Mouse (Mus musculus): Measurements from ENCODE around the gene Csta1. TPM values are rescaled to one million over a fixed set of nuclear protein-coding genes. Genes with fewer than 3 reads are reported as not detected.
"Not testable (repeated sequence)": the region's sequence is repeated elsewhere in the genome, so short reads cannot be mapped to it uniquely, and the experiment has no call there.

The Csta1 gene
- polyA plus RNA-seq, 1 experiment from 2014 or later: not detected

DNA sequence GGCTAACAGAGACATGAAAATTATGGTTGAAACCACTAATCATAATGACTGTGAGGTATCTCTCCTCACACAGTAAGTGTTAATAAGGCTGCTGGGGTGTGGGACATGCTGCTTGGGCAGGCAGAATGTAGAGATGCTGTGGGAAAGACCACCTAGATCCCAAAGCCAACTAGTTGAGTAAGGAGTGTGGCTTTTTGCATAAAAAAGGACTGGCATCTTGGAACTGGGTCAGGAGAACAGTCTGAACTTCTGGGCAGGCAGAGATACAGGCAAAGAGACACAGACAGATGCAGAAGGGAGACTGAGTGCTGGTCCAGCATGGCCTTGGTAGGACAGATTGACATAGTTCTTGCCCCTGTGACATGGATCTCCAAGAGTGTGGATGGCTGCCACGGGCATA is 29.5 kb downstream of the Csta1 start:
- no peak for ATAC-seq
- Histone ChIP-seq H3K9ac (ENCODE audit: low read depth, low read length) (no peak overlapping the region), H3K4me2 (ENCODE audit: low read length) (no peak overlapping the region), H3K27me3 (replicated peaks; ENCODE audit: control insufficient read depth, insufficient read depth, low read length) (no peaks in the 10 kb centered on the region), H3K27ac (ENCODE audit: low read depth, low read length) (no peak overlapping the region), H3K36me3 (ENCODE audit: control insufficient read depth, insufficient read depth, low read length) (no peaks in the 10 kb centered on the region), H3K9me3 (ENCODE audit: control insufficient read depth, low read length) (peaks cover 4% of the 10 kb centered on the region), H3K4me1 (ENCODE audit: control insufficient read depth, insufficient read depth, low read depth, low read length) (no peaks in the 10 kb centered on the region), H3K4me3 (ENCODE audit: low read length) (no peak overlapping the region)
- 86% methylated on average over 1 of the region's 1 CpGs for WGBS

DNA sequence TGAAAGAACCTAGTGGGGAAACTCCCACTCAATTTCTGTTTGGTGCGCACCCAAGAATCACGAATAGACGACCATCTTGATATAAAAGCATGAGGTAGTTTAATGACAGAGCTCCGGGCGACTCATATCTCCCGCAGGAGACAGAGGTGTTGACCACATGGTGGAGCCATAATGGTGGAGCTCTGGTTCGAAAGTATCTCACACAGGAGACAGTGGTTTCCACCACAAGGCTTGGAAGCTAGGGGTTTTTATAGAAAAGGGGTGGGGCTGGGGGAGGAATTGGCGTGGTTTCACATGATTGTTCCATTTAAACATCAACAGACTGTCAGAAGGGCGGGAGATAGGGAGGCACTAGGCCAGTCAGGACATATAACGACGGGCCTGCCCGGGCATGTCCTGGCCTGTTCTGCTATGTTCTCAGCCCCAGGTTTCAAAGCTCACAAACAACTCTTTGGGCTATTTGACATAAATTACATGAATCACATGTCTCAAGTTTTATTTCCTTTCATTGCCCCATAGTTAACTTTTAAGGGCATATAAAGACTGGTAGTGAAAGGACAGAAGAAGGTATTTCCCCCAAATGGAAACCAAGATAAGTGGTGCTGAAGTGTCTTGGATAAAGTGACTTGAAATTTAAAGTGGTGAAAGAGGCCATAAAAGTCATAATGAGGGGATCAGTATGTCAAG is 33.1 kb downstream of the Csta1 start:
- not testable (repeated sequence) for H3K4me3 ChIP-seq (ENCODE audit: low read length); H3K9ac ChIP-seq (ENCODE audit: low read depth, low read length)

GRCm38 (mm10) chr16:36094079-36094478 is 37.0 kb downstream of the Csta1 start:
- Histone ChIP-seq H3K9me3 (ENCODE audit: control insufficient read depth, low read length) (no peaks in the 10 kb centered on the region), H3K36me3 (ENCODE audit: control insufficient read depth, insufficient read depth, low read length) (no peaks in the 10 kb centered on the region), H3K27ac (ENCODE audit: low read depth, low read length) (no peak overlapping the region), H3K4me2 (ENCODE audit: low read length) (no peak overlapping the region), H3K27me3 (replicated peaks; ENCODE audit: control insufficient read depth, insufficient read depth, low read length) (no peaks in the 10 kb centered on the region), H3K4me1 (ENCODE audit: control insufficient read depth, insufficient read depth, low read depth, low read length) (no peaks in the 10 kb centered on the region), H3K9ac (ENCODE audit: low read depth, low read length) (no peak overlapping the region), H3K4me3 (ENCODE audit: low read length) (no peak overlapping the region)
- ATAC-seq: no peak
- WGBS: 85% methylated on average over 3 of the region's 3 CpGs

More for the DNA sequence above, 33.1 kb downstream of the Csta1 start:
- not testable (repeated sequence) for H3K9me3 ChIP-seq (ENCODE audit: control insufficient read depth, low read length); H3K27ac ChIP-seq (ENCODE audit: low read depth, low read length); H3K4me1 ChIP-seq (ENCODE audit: control insufficient read depth, insufficient read depth, low read depth, low read length); H3K36me3 ChIP-seq (ENCODE audit: control insufficient read depth, insufficient read depth, low read length); H3K4me2 ChIP-seq (ENCODE audit: low read length); H3K27me3 ChIP-seq (replicated peaks; ENCODE audit: control insufficient read depth, insufficient read depth, low read length); ATAC-seq
- WGBS: 94% methylated on average over 12 of the region's 12 CpGs

DNA sequence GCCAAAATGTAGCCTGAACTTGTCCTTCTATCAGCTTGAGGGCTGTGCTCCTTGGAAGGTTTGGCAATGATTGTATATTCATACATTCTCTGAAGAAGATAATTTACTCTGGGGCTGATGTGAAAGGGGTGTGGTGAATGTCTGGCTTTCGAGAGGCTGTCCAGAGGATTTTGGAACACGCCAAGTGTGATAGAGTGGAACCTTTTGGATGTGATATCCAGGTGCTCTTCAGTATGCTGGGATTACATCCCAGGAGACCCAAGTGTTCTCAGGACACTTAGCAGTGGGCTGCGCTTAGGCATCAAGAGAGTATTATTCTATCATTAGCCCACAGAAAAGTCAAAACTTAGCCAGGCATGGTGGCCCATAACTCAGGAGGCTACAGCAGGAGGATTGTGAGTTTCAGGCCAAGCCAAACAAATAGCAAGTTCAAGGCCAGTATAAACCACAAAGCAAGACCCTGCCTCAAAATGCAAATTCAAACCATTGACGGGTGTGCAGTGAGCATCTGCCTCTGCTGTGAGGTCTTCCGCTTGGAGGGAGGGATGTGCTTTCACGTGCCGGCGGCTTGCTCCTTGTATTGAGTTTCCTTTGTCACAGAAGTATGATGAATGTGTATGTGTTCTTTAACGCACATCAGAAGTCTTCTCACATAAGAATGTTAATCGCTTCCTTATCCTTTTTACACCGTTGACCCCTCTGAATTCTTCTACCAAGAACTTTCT is 40.1 kb downstream of the Csta1 start:
- Histone ChIP-seq H3K4me3 (ENCODE audit: low read length) (no peak overlapping the region), H3K27ac (ENCODE audit: low read depth, low read length) (no peak overlapping the region), H3K4me1 (ENCODE audit: control insufficient read depth, insufficient read depth, low read depth, low read length) (no peaks in the 10 kb centered on the region), H3K36me3 (ENCODE audit: control insufficient read depth, insufficient read depth, low read length) (0 out of 2 replicates have a peak, but pooled peaks cover 5% of the 10 kb centered on the region), H3K9me3 (ENCODE audit: control insufficient read depth, low read length) (no peaks in the 10 kb centered on the region), H3K4me2 (ENCODE audit: low read length) (no peak overlapping the region), H3K27me3 (replicated peaks; ENCODE audit: control insufficient read depth, insufficient read depth, low read length) (no peaks in the 10 kb centered on the region), H3K9ac (ENCODE audit: low read depth, low read length) (no peak overlapping the region)
- WGBS: 83% methylated on average over 11 of the region's 11 CpGs
- ATAC-seq: no peak

DNA sequence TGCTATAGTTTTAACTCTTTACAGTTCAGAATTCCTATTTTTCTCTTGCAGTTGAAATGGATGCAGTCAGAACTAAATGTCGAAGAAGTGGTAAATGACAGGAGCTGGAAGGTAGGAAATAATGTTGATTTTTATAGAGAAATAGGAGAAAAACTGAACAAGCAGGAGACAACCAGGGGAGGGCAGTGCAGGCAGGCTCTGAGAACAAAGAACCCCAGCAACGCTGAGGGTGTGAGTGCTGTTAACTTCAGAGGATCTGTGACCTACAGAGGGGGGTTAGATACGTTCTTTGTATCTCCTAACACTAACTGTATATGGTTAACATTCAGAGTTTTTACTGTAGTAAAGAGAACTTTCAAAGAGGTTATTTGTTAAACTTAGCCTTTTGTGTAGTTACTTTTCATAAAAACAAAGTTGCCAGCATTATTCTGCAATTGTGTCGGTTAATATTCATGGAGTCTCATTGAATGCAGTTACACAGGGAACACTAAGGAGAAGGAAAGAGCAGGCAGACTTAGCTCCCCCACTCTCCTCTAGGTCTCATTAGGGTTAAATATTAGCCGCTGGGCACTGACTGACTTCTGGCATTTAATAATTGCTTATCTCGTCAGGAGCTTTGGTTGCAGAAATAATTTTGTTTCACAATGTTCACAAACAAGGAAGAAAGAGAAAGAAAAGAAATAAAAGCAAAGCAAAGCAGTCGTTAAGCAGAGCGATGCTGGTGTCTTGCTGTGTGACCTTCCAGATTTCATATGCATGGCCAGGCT is 41.0 kb downstream of the Csta1 start:
- no peak for ATAC-seq
- Histone ChIP-seq H3K4me2 (ENCODE audit: low read length) (no peak overlapping the region), H3K27ac (ENCODE audit: low read depth, low read length) (no peak overlapping the region), H3K9ac (ENCODE audit: low read depth, low read length) (no peak overlapping the region), H3K27me3 (replicated peaks; ENCODE audit: control insufficient read depth, insufficient read depth, low read length) (no peaks in the 10 kb centered on the region), H3K4me1 (ENCODE audit: control insufficient read depth, insufficient read depth, low read depth, low read length) (no peaks in the 10 kb centered on the region), H3K9me3 (ENCODE audit: control insufficient read depth, low read length) (no peaks in the 10 kb centered on the region), H3K4me3 (ENCODE audit: low read length) (no peak overlapping the region), H3K36me3 (ENCODE audit: control insufficient read depth, insufficient read depth, low read length) (0 out of 2 replicates have a peak, but pooled peaks cover 8% of the 10 kb centered on the region)
- WGBS: 74% methylated on average over 8 of the region's 8 CpGs

DNA sequence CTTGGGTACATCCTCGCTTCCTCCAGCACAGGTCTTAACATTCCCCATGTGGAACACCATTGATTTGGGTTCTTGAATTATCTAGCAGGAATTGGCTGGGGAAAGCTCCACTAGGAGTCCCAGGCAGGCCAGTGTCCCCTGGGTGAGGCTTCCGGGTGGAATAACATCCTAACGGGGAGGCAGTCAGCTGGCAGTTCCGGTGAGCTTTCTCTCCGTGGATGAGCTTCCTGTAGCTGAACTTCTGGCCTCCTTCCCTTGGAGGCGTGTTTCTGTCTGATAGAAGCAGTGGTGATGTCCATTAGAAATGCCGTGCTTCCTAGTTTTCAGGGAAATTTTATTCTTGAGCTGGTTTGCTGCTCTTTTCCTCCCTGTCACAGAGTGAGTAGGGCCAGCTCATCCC is 42.0 kb downstream of the Csta1 start:
- H3K4me1 ChIP-seq (ENCODE audit: control insufficient read depth, insufficient read depth, low read depth, low read length): no peaks in the 10 kb centered on the region
- 0 out of 2 replicates have a peak, but pooled peaks cover 8% of the 10 kb centered on the region for H3K36me3 ChIP-seq (ENCODE audit: control insufficient read depth, insufficient read depth, low read length)

GRCm38 (mm10) chr16:36087846-36088245 is 43.2 kb downstream of the Csta1 start:
- 86% methylated on average over 4 of the region's 4 CpGs for WGBS
- no peaks in the 10 kb centered on the region for H3K27me3 ChIP-seq (replicated peaks; ENCODE audit: control insufficient read depth, insufficient read depth, low read length)
- no peak overlapping the region for H3K4me3 ChIP-seq (ENCODE audit: low read length)
- H3K36me3 ChIP-seq (ENCODE audit: control insufficient read depth, insufficient read depth, low read length): 0 out of 2 replicates have a peak, but pooled peaks cover 8% of the 10 kb centered on the region
- no peak overlapping the region for H3K9ac ChIP-seq (ENCODE audit: low read depth, low read length)
- H3K9me3 ChIP-seq (ENCODE audit: control insufficient read depth, low read length): no peaks in the 10 kb centered on the region
- no peak for ATAC-seq
- no peaks in the 10 kb centered on the region for H3K4me1 ChIP-seq (ENCODE audit: control insufficient read depth, insufficient read depth, low read depth, low read length)
- no peak overlapping the region for H3K4me2 ChIP-seq (ENCODE audit: low read length)
- no peak overlapping the region for H3K27ac ChIP-seq (ENCODE audit: low read depth, low read length)

More for the DNA sequence above, 42.0 kb downstream of the Csta1 start:
- no peaks in the 10 kb centered on the region for H3K9me3 ChIP-seq (ENCODE audit: control insufficient read depth, low read length)
- 87% methylated on average over 7 of the region's 7 CpGs for WGBS
- no peak overlapping the region for H3K4me2 ChIP-seq (ENCODE audit: low read length)
- H3K27ac ChIP-seq (ENCODE audit: low read depth, low read length): no peak overlapping the region
- no peak overlapping the region for H3K4me3 ChIP-seq (ENCODE audit: low read length)
- ATAC-seq: no peak
- no peak overlapping the region for H3K9ac ChIP-seq (ENCODE audit: low read depth, low read length)
- no peaks in the 10 kb centered on the region for H3K27me3 ChIP-seq (replicated peaks; ENCODE audit: control insufficient read depth, insufficient read depth, low read length)

GRCm38 (mm10) chr16:36079916-36080315 is 51.1 kb downstream of the Csta1 start:
- Histone ChIP-seq H3K4me3 (ENCODE audit: low read length) (no peak overlapping the region), H3K4me2 (ENCODE audit: low read length) (no peak overlapping the region), H3K36me3 (ENCODE audit: control insufficient read depth, insufficient read depth, low read length) (no peaks in the 10 kb centered on the region), H3K27ac (ENCODE audit: low read depth, low read length) (no peak overlapping the region), H3K27me3 (replicated peaks; ENCODE audit: control insufficient read depth, insufficient read depth, low read length) (no peaks in the 10 kb centered on the region), H3K9me3 (ENCODE audit: control insufficient read depth, low read length) (no peaks in the 10 kb centered on the region), H3K9ac (ENCODE audit: low read depth, low read length) (no peak overlapping the region), H3K4me1 (ENCODE audit: control insufficient read depth, insufficient read depth, low read depth, low read length) (no peaks in the 10 kb centered on the region)
- 100% methylated on average over 3 of the region's 3 CpGs for WGBS
- no peak for ATAC-seq

- 94% methylated on average over 3 of the region's 3 CpGs for WGBS
- no peaks in the 10 kb centered on the region for H3K36me3 ChIP-seq (ENCODE audit: control insufficient read depth, insufficient read depth, low read length)
- no peak overlapping the region for H3K4me2 ChIP-seq (ENCODE audit: low read length)
- no peak overlapping the region for H3K9ac ChIP-seq (ENCODE audit: low read depth, low read length)
- H3K4me1 ChIP-seq (ENCODE audit: control insufficient read depth, insufficient read depth, low read depth, low read length): peaks cover 7% of the 10 kb centered on the region
- H3K9me3 ChIP-seq (ENCODE audit: control insufficient read depth, low read length): no peaks in the 10 kb centered on the region
- no peaks in the 10 kb centered on the region for H3K27me3 ChIP-seq (replicated peaks; ENCODE audit: control insufficient read depth, insufficient read depth, low read length)
- H3K4me3 ChIP-seq (ENCODE audit: low read length): no peak overlapping the region
- ATAC-seq: no peak
- H3K27ac ChIP-seq (ENCODE audit: low read depth, low read length): no peak overlapping the region
Observed at GRCm38 (mm10) chr16:36074772-36075171, 56.3 kb downstream of the Csta1 start.
